In genomic region chr12:76266875-76267274, GRCm38 (mm10) we compare ENCODE assay signal across 10 mouse cellular contexts. TPM values are rescaled to one million over a fixed set of nuclear protein-coding genes. Genes with fewer than 3 reads are reported as not detected.
DNase-seq lines count a peak whose midpoint lies in the region; ATAC-seq and TF ChIP-seq lines count a peak whose summit lies in the region.
"Had no signal": no experiment of that assay in that cellular context is flagged by ENCODE, and none has a peak within 500 bp of the region (broad histone marks: within the 10 kb centered on the region; RNA-seq: fewer than 3 reads in every experiment).

No protein-coding gene starts in this region.

- TF ChIP-seq CTCF in lung, postnatal 0 days (IDR thresholded peaks at IDR 0.05): peak; percentile 85

- 79% methylated on average over 9 of the region's 9 CpGs for WGBS in kidney, embryonic 15.5 days
- WGBS in lung, postnatal 0 days: 57% methylated on average over 9 of the region's 9 CpGs
- 73% methylated on average over 9 of the region's 9 CpGs for WGBS in neural tube, embryonic 15.5 days
- 74% methylated on average over 9 of the region's 9 CpGs for WGBS in intestine, embryonic 16.5 days

- peak; percentile 13; the same call in 1 of the 2 replicates for TF ChIP-seq EP300 in lung, postnatal 0 days (IDR thresholded peaks at IDR 0.05)

- no peak overlapping the region for H3K27ac ChIP-seq in kidney, embryonic 15.5 days
- no peak overlapping the region for H3K27ac ChIP-seq in lung, postnatal 0 days (ENCODE audit: low read length)
- no peak overlapping the region for H3K27ac ChIP-seq in neural tube, embryonic 15.5 days (replicated peaks)
- no peak overlapping the region for H3K27ac ChIP-seq in intestine, embryonic 16.5 days (ENCODE audit: low read length)
- H3K27ac ChIP-seq: limb, embryonic 15.5 days had no signal

- DNase-seq in kidney, adult 9 months: peak; percentile 62
- DNase-seq in NIH3T3 (ENCODE audit: low read depth): peak; percentile 68
- peak; percentile 77 for DNase-seq in lung, postnatal 0 days (ENCODE audit: low spot score)

- no peaks in the 10 kb centered on the region for H3K9me3 ChIP-seq in kidney, embryonic 15.5 days (replicated peaks)
- H3K9me3 ChIP-seq in lung, postnatal 0 days (ENCODE audit: low read length): no peaks in the 10 kb centered on the region
- H3K9me3 ChIP-seq in neural tube, embryonic 15.5 days (replicated peaks): no peaks in the 10 kb centered on the region
- no peaks in the 10 kb centered on the region for H3K9me3 ChIP-seq in intestine, embryonic 16.5 days (ENCODE audit: control insufficient read depth, low read length)
- H3K9me3 ChIP-seq: limb, embryonic 15.5 days had no signal

- no peaks in the 10 kb centered on the region for H3K4me1 ChIP-seq in kidney, embryonic 15.5 days
- no peaks in the 10 kb centered on the region for H3K4me1 ChIP-seq in lung, postnatal 0 days (ENCODE audit: insufficient read depth, low read depth, low read length)
- peaks cover 4% of the 10 kb centered on the region; the same call in 1 of the 2 replicates for H3K4me1 ChIP-seq in neural tube, embryonic 15.5 days
- peaks cover 6% of the 10 kb centered on the region; the same call in 1 of the 2 replicates for H3K4me1 ChIP-seq in intestine, embryonic 16.5 days (ENCODE audit: control insufficient read depth, insufficient read depth, low read length)

- no peaks in the 10 kb centered on the region for H3K27me3 ChIP-seq in kidney, embryonic 15.5 days
- H3K27me3 ChIP-seq in lung, postnatal 0 days (replicated peaks; ENCODE audit: insufficient read depth, low read length): no peaks in the 10 kb centered on the region
- H3K27me3 ChIP-seq in neural tube, embryonic 15.5 days (replicated peaks): no peaks in the 10 kb centered on the region
- no peaks in the 10 kb centered on the region for H3K27me3 ChIP-seq in intestine, embryonic 16.5 days (replicated peaks; ENCODE audit: control insufficient read depth, insufficient read depth, low read length)
- H3K27me3 ChIP-seq: limb, embryonic 15.5 days had no signal

- no peak; the same call in 1 of the 2 replicates for ATAC-seq in kidney, embryonic 15.5 days (replicated peaks; ENCODE audit: low FRiP score)
- ATAC-seq in CD4-positive, CD25-positive, alpha-beta regulatory T cell, adult 4 months: peak; percentile 77
- peak; percentile 83 for ATAC-seq in erythroblast, adult 5-6 weeks (replicated peaks; ENCODE audit: low FRiP score, poor library complexity, severe bottlenecking)
- peak; percentile 64 for ATAC-seq in lung, postnatal 0 days
- ATAC-seq in neural tube, embryonic 15.5 days (ENCODE audit: low FRiP score): no peak
- no peak for ATAC-seq in intestine, embryonic 16.5 days

- H3K9ac ChIP-seq in kidney, embryonic 15.5 days: no peak overlapping the region
- H3K9ac ChIP-seq in lung, postnatal 0 days (replicated peaks; ENCODE audit: low read depth): no peak overlapping the region
- no peak overlapping the region for H3K9ac ChIP-seq in neural tube, embryonic 15.5 days (replicated peaks)
- H3K9ac ChIP-seq in intestine, embryonic 16.5 days (ENCODE audit: low read depth, low read length): no peak overlapping the region
- H3K9ac ChIP-seq: limb, embryonic 15.5 days had no signal

- peaks cover 24% of the 10 kb centered on the region for H3K36me3 ChIP-seq in kidney, embryonic 15.5 days
- H3K36me3 ChIP-seq in lung, postnatal 0 days (ENCODE audit: insufficient read depth, low read length): no peaks in the 10 kb centered on the region
- peaks cover 5% of the 10 kb centered on the region for H3K36me3 ChIP-seq in neural tube, embryonic 15.5 days
- no peaks in the 10 kb centered on the region; the same call in 1 of the 2 replicates for H3K36me3 ChIP-seq in intestine, embryonic 16.5 days (ENCODE audit: control insufficient read depth, insufficient read depth, low read length)

- H3K4me3 ChIP-seq in kidney, embryonic 15.5 days (replicated peaks): no peak overlapping the region
- no peak overlapping the region for H3K4me3 ChIP-seq in lung, postnatal 0 days (ENCODE audit: low read depth, low read length)
- no peak overlapping the region for H3K4me3 ChIP-seq in neural tube, embryonic 15.5 days (replicated peaks)
- H3K4me3 ChIP-seq in intestine, embryonic 16.5 days (ENCODE audit: low read length): no peak overlapping the region
- H3K4me3 ChIP-seq: erythroblast, embryonic 14.5 days; limb, embryonic 15.5 days had no signal

- H3K4me2 ChIP-seq in kidney, embryonic 15.5 days: no peak overlapping the region
- no peak overlapping the region for H3K4me2 ChIP-seq in lung, postnatal 0 days (replicated peaks; ENCODE audit: low read depth, low read length)
- H3K4me2 ChIP-seq in neural tube, embryonic 15.5 days: no peak overlapping the region
- no peak overlapping the region for H3K4me2 ChIP-seq in intestine, embryonic 16.5 days (ENCODE audit: low read depth, low read length)
- H3K4me2 ChIP-seq: limb, embryonic 15.5 days had no signal

RNA-seq across cellular contexts. Expression of gene Mthfd1, which starts 11.8 kb away (rescaled TPM):
- 100 and 103 TPM in 2 replicates for polyA plus RNA-seq in kidney, embryonic 15.5 days (2015; fragmentation: Nextera tagmentation; extraction: Ambion mirVana)
- polyA plus RNA-seq in CD4-positive, CD25-positive, alpha-beta regulatory T cell, adult 4 months (2017; shearing (Covaris generic)): 10 to 100 TPM; 28.2 to 43.5 TPM
- total RNA-seq in erythroblast, adult 5-6 weeks (2015; ENCODE audit: low replicate concordance): 16.9 and 46.1 TPM in 2 replicates
- total RNA-seq in erythroblast, adult 5-6 weeks (2017; ENCODE audit: low replicate concordance): 37.9 and 42.3 TPM in 2 replicates
- 105 and 111 TPM in 2 replicates for polyA plus RNA-seq in lung, postnatal 0 days (2015; fragmentation: Nextera tagmentation; extraction: Ambion mirVana)
- 29.3 and 43.5 TPM in 2 replicates for polyA plus RNA-seq in neural tube, embryonic 15.5 days (2015; fragmentation: Nextera tagmentation; extraction: Ambion mirVana)
- 93.6 and 98.8 TPM in 2 replicates for polyA plus RNA-seq in intestine, embryonic 16.5 days (2015; fragmentation: Nextera tagmentation; extraction: Ambion mirVana)

RNA-seq across cellular contexts. Expression of gene Tex21, which starts 20.3 kb away (rescaled TPM):
- not detected in 2 replicates for polyA plus RNA-seq in kidney, embryonic 15.5 days (2015; fragmentation: Nextera tagmentation; extraction: Ambion mirVana)
- polyA plus RNA-seq in CD4-positive, CD25-positive, alpha-beta regulatory T cell, adult 4 months (2017; shearing (Covaris generic)): not detected
- total RNA-seq in erythroblast, adult 5-6 weeks (2015; ENCODE audit: low replicate concordance): not detected in 2 replicates
- total RNA-seq in erythroblast, adult 5-6 weeks (2017; ENCODE audit: low replicate concordance): 2.0 TPM in 1 of 2 replicates, not detected in the other
- polyA plus RNA-seq in lung, postnatal 0 days (2015; fragmentation: Nextera tagmentation; extraction: Ambion mirVana): not detected in 2 replicates
- not detected in 2 replicates for polyA plus RNA-seq in neural tube, embryonic 15.5 days (2015; fragmentation: Nextera tagmentation; extraction: Ambion mirVana)
- polyA plus RNA-seq in intestine, embryonic 16.5 days (2015; fragmentation: Nextera tagmentation; extraction: Ambion mirVana): 0.06 TPM in 1 of 2 replicates, not detected in the other
- polyA plus RNA-seq: erythroblast, embryonic 14.5 days; limb, embryonic 15.5 days had no signal

RNA-seq across cellular contexts. Expression of gene Akap5, which starts 57.8 kb away (rescaled TPM):
- polyA plus RNA-seq in kidney, embryonic 15.5 days (2015; fragmentation: Nextera tagmentation; extraction: Ambion mirVana): 1.3 and 1.6 TPM in 2 replicates
- polyA plus RNA-seq in CD4-positive, CD25-positive, alpha-beta regulatory T cell, adult 4 months (2017; shearing (Covaris generic)): 1 to 10 TPM; 3.3 to 3.8 TPM
- total RNA-seq in erythroblast, adult 5-6 weeks (2015; ENCODE audit: low replicate concordance): 0.38 TPM in 1 of 2 replicates, not detected in the other
- 0.28 TPM in 1 of 2 replicates, not detected in the other for total RNA-seq in erythroblast, adult 5-6 weeks (2017; ENCODE audit: low replicate concordance)
- 84.2 and 108 TPM in 2 replicates for polyA plus RNA-seq in lung, postnatal 0 days (2015; fragmentation: Nextera tagmentation; extraction: Ambion mirVana)
- polyA plus RNA-seq in neural tube, embryonic 15.5 days (2015; fragmentation: Nextera tagmentation; extraction: Ambion mirVana): 11.9 and 12.6 TPM in 2 replicates
- polyA plus RNA-seq in intestine, embryonic 16.5 days (2015; fragmentation: Nextera tagmentation; extraction: Ambion mirVana): 2.6 and 2.8 TPM in 2 replicates

Comparison
In these comparisons a context has a peak if more than half of its experiments do, and no peak if none do; other contexts are left out.
1. ATAC-seq: peak in CD4-positive, CD25-positive, alpha-beta regulatory T cell, adult 4 months (single experiment), erythroblast, adult 5-6 weeks (single experiment) and lung, postnatal 0 days (single experiment); none in kidney, embryonic 15.5 days (single experiment), neural tube, embryonic 15.5 days (single experiment) and intestine, embryonic 16.5 days (single experiment).
2. Peak in every context shown above with its lines, with median percentiles within 50 percentile points of each other: DNase-seq.